Mouse (Mus musculus) cerebellum, postnatal 10 days (tissue): ENCODE measurements around the gene Mettl23.
"Not testable (repeated sequence)": the region's sequence is repeated elsewhere in the genome, so short reads cannot be mapped to it uniquely, and the experiment has no call there.

Experiments
- DNase-seq, 2 experiments: peaks; one replicate each; pipeline ENCODE4 v3.0.0; 2021; ENCODE audit warnings: mixed read lengths in 2 of 2

The Mettl23 gene

DNA sequence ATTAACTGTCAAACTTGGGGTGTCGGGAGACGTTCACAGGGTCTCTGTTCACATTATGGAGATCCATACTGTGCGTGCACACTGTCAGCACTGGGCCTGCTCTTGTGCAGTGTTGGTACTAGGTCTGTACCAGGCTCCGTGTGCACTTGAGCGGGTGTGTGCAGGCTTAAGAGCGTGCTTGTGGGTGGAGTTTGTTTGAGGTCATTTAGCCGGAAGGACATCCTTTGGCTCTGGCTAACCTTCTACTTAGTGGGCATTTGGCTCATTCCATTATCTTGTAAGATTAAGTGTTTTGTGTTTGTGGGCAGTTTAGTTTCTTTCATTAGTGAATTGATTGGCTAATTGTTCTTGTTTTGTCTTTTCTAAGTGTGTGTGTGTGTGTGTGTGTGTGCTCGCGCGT lies 39.4 kb downstream of the Mettl23 start:
- DNase-seq, result no peak

DNA sequence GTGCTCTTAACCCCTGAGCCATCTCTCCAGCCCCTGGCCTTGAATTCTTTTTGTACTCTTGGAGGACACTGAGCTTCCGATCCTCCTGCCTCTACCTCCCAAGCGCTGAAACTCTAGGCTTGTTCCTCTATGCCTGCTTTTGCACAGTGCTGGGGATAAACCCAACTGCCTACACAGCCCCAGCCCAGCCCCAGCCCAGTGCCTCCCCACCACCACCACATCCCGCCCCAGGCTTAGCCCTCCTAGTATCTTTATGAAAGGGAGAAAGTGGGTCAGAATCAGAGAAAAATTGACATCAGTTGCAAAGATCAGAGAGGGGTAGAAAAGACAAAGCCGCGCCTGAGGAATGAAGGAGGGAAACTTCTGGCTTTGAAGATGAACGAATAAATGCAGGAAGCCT lies 41.0 kb downstream of the Mettl23 start:
- no peak for DNase-seq

DNA sequence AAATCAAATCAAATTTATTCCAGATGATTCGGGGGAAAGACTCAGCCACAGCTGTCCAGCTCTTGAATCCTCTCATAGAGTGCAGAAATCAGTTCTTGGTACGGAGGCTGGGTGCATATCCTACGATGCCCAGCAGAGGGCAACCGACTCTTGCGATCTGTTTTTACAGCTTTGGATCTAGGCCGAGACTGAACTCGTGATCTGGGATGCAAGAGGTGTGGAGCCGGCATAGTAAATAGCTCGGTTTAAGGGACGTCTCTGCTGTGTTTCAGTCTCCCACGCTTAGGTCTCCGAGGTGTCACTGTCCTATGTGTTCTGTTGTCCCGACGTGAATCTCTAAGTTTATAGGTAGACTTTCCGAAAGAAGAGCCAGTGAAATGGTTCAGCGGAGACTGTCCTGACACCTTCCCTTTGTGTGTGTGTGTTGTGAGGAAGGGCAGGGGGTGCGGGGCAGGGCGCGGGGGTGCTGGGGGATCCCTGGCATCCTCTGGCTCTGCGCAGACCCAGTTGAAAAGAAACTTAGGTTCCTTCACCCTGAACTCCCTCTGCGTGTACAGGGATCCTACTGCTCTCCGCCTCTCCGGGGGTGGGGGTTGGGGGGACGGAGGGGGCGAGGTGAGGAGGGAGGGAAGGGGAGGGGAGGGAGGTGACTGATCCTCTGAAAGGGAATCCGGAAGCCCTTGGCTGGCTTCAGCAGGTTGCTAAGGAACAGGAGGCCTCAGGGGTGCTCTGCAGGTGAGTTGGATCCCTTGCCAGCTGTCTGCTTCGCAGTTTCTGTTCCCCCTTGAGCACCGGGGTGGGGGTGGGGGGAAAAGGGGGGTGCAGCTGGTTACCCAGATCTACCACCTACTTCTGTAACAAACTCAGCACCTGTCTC lies 42.4 kb downstream of the Mettl23 start:
- DNase-seq, result peak; percentile 93 to 96

DNA sequence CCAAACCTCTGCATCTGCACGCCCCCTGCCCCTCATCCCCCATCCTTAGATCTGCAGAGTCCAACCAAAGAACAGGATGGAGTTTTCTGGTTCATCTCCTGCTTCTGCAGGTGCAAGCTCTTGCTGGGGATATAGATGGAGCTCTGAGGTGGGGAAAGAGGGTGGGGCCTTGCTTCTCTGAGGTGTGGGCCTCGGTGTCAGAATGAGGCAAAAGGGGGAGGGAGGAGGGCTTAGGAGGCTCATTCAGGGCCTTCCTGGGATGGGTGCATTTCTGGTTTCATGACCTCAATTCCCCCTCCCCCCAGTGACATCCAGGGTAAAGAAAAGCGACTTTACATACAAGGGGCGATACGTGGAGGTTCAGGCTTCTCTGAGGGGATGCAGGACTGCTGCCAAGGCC lies 44.1 kb downstream of the Mettl23 start:
- no peak for DNase-seq

DNA sequence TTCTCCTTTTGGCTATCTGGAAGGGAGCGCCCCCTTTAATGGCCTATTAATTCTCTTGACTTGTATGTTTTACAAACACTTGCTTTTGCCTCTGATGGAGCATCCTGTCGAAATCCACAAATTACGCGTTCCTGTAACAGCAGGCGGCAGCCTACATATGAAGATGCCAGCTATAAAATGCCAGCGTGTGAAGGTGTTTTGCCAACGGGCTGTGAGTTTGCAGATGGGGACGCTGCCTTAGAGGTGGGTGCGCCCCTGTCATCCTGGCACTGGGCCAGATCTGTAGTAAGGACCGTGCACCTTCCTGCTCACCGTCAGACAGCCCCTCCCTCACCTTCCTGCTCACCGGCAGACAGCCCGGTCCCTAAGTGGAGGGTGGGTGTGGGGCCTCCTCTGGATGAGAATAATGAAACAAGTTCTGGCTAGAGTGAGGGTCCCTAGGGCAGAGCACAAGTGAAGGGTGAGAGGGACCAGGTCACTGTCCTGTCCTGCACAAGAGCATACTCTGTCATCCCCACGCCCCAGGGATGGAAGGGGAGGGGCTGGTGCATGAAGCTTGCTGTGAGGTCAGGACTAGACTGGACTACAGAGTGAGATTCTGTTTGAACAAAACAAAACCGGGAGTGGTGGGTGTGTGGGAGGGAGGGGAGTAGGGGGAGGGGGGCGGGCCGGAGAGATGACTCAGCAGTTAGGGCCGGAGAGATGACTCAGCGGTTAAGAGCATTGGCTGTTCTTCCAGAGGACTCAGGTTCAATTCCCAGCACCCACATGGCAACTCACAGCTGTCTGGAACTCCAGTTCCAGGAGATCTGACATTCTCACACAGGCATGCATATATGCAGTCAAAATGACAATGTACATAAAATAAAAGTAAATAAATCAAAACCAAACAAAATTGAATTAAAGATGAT lies 50.7 kb downstream of the Mettl23 start:
- peak; percentile 56 to 57 for DNase-seq

DNA sequence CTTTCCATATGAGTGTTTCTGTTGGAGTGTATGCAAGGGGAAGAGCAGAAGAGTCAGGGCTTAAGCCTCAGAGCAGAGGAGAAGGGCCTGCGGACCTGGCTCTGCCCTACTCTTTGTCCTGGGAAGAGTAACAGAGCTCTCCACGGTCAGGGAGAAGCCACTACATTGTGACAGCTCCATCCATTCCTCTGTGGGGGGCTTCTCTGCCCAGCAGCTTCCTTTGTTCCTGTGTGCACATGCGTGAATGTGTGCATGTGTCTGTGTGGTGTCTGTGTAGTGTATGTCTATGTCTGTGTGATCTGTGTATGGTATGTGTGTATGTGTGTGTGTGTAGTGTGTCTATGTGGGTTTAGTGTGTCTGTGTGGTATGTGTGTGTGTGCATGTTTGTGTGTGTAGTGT lies 52.3 kb downstream of the Mettl23 start:
- no peak for DNase-seq

DNA sequence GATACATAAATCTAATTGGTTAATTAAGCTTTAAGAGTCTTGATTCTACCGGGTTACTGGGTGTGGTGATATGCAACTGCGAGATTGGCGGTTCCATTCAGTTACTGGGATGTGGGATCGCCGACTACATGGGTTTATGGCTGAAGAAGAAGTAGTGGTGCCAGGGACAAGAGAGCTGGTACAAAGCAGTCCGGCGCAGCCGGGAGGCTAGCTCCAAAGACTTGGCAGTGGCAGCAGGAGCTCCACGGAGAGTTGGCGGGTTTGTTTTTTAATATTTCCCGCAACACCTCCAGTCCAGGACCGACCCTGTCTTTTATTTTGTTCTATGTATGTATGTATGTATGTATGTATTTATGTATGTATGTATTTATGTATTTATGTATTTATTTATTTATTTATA lies 56.2 kb downstream of the Mettl23 start:
- DNase-seq, result peak; percentile 57 to 60

DNA sequence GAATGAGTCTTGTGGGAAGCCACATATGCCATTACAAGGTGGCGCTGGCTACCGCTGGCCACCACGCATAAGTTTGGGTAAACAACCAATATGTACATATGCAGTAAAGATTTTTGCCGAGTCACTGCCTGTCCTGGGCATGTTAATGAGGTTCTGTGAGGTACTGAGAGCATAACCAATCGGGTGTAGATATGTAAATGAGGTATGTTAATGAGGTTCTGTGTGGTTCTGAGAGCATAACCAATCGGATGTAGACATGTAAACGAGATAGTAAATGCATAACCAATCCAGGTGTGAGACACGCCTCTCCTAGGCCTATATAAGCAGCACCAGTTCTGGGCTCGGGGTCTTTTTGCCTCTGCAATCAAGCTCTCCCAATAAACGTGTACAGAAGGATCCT lies 59.5 kb downstream of the Mettl23 start:
- DNase-seq, result not testable (repeated sequence)
